Mouse (Mus musculus) heart, adult 9 months (tissue): ENCODE data around the gene Tmem179b.

Experiments
- DNase-seq, 2 experiments: peaks; one replicate each; pipeline ENCODE4 v3.0.0; 2022; ENCODE audit warnings: low spot score in 2 of 2

Gene Tmem179b

DNA sequence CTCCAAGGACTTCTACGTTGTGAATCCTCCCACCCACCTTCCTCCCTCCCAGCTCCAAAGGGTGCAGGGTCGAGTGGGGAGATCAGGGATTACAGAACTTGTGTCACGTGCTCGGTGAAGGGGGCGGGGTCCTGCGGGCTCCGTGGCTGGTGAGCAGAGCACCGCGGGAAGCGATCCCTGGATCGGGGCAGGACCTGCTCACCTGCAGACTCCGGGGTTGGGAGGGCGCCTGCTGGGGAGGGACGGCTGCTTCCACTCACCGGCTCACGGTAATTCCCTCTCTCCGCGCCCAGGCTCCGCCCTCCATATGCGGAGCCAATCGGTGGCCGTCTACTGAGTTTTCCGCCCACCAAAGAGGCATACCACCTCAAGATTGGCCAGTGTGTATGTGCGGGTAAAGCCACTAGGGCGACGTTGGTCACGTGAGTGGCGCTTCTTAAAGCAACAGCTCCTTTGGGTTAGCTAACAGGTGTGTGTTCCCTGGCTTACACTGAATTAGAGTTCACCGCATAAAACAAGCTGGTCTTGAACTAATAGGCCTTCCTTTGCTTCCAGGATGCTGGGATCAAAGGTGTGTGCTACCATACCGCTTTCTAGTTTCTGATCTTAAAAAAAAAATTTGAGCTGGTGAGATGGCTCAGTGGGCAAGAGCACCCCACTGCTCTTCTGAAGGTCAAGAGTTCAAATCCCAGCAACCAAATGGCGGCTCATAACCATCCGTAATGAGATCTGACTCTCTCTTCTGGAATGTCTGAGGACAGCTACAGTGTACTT, 11.9 kb upstream of the Tmem179b start, which contains the start of gene Taf6l:
Gene Taf6l (minus strand): TSS at position 410 of the 774 bp plus-strand sequence.
- DNase-seq, result peak; percentile 94 to 97

DNA sequence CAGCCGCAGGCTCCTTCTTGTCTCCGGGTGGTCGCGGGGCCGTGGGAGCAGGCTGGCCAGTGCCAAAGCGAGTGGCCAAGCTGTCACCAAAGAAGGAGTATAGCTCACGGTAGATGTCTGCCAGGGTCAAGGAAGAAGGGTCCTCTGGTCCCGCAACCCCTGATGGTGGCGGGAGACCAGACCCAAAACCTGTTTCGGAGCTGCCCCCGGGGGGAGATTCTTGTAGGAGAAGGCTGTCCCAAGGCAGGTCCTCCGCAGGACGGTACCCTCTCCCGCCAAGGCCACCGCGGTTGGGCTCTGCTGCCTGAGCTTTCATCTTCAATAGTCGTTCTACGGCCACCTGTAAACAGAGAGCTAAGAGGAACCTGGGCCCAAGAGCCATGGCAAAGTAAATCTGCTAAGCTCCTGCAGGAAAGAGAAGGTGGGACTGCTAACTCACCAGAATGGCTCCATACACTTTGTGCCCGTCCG, 719 bp upstream of the Tmem179b start:
- peak in 1 of 2 experiments; percentile 32 for DNase-seq

- no peak for DNase-seq
Measured at GRCm38 (mm10) chr19:8773409-8773808, 858 bp downstream of the Tmem179b start.

DNA sequence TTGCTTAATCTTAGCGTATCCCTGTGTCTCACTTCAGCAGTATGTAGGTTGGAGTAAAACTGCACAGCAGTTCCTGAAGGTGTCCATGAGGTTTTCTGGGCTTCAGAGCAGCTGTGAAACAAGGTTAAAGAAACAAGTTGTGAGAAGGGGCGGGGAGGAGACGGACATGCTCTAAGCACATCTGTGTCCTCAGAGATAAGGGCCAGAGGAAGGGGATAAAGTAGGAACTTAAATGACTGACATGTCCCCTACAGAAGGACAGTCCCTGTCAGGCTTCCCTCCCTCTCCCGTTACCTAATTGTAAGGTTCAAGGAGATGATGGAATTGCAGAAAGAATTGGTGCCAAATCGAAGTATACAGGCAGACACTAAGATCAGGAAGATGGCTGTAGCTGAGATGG, 1.3 kb downstream of the Tmem179b start:
- no peak for DNase-seq

- peak; percentile 83 to 85 for DNase-seq
Measured at GRCm38 (mm10) chr19:8770567-8771270, 3.5 kb downstream of the Tmem179b start, which contains the start of gene Tmem223. Gene Tmem223, plus strand, starts transcription at chr19:8770996.

- no peak for DNase-seq
Measured at GRCm38 (mm10) chr19:8765562-8765961, 8.7 kb downstream of the Tmem179b start.

DNA sequence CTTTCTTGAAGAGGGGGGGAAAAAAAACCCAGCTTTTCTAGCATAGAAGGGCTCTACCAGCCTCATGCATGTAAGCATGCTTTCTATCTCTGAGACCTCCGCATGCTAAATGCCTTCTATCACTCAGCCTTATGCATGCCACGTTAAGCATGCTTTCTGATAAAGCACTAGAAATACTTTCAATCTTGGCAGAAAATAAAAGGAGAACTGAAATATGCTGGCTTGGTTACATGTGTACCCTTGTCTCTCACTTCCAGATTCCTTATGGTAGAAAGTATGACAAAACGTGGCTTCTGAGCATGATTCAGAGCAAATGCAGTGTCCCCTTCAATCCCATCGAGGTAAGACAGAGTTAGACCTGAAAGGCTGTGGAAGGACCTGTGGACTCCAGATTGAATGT, 11.0 kb downstream of the Tmem179b start:
- DNase-seq, result no peak

DNA sequence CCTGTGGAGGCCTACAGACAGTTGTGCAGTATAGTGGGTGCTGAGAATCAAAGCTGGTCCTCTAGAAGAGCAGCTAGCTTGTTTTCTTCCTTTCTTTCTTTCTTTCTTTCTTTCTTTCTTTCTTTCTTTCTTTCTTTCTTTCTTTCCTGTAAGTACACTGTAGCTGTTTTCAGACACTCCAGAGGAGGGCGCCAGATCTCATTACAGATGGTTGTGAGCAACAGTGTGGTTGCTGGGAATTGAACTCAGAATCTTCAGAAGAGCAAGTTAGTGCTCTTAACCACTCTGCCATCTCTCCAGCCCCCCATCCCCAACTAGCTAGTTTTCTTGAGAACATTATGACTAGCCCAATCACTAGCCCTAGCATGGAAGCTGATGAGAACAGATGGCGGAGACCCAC, 13.5 kb downstream of the Tmem179b start:
- DNase-seq, result no peak

DNA sequence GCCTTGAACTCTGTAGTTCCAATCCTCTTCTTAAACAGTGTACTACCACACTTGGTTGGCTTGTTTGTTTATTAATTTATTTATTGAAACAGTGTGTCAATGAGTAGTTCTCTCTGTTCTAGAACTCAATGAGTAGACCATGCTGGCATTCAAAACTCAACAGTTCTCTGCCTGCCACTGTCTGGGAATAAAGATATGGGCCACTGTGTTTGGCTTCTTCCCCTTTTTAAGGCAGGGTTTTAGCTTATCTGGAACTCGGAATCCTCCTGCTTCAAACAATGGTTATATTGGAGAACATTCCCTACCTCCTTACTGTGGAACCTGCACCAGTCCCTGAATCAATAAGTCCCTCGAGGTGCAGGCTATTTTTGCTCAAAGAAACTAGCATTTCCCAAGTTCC, 15.4 kb downstream of the Tmem179b start:
- DNase-seq, result no peak

DNA sequence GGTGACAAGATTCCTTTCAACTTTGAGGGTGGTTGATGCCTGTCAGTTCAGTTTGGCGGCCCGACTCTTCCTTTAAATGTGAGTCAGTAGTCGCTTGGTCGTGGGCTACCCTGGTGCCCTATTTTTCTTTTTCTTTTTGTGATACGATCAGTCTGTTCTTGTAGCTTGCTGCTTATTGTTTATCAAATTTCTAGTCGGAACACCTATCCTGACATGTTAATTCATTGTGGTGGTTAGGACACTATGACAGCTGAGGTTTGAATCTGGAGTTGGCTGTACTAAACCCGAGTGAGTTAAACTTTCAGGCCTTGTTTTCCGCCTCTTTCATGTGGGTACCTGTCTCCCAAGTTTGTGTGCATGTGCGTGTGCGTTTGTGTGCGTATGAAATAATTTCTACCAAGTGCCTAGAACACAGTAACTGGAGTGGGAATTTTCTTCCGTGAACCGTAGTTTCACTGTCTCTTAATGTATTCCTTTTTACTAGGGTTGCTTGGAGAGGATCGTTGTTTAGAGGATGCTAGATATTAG, 16.7 kb downstream of the Tmem179b start:
- no peak for DNase-seq

DNA sequence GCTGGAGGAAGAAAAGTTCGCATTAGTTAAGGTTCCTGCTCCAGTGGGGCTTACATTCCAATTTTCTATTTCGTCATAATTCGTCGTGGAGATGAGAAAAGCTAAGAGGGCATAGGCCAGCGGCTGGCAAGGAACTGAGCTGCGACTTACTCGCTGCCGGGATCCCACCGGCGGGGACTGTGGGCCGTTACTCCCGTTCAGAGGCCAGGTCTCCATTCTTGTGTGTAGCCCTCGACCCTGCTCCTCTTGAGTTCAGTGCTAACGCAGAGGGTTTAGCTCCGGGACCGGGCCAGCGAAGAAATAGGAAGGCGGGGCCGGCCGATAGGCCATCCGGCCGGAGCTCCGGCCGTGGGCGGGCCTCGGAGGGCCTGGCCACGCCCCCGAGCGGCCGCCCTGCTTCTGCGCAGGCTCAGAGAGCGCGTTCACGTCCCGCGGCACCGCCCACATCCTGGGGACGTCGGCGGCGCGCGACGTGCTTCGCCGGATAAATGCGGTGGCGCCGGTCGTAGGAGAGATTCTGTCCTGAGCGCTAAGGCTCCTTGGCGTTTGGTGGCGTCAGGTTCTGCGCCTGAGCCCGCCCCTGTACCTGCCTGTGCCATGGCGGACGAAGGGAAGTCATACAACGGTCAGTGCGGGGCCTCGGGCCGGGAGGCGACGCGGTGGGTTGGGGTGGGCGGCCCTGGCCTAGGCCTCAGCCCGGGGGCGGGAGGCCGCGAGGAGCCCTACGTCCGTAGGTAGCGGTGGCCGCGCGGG, 17.5 kb downstream of the Tmem179b start, which contains the start of gene Nxf1:
Gene Nxf1 (plus strand): TSS at position 439 of the 753 bp plus-strand sequence.
- peak; percentile 87 to 88 for DNase-seq

DNA sequence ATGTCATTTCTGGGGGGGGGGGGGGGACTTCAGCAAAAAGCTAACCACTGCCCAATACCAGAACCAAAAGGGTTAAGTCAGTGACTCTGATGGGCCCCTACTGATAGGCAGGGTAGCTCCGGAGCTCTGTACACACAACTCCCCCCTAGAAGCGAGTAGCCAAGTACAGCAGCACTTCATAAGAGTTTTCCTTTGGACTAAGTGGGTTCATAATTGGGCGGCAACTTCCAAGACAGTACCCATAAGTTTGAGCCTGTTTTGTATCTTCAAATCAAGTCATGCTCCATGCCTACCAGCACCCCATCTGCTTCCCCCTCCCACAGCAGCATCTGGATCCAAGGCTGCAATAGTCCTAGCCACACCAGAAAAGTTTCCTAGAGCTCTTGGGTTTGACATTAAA, 18.6 kb downstream of the Tmem179b start:
- DNase-seq, result no peak

DNA sequence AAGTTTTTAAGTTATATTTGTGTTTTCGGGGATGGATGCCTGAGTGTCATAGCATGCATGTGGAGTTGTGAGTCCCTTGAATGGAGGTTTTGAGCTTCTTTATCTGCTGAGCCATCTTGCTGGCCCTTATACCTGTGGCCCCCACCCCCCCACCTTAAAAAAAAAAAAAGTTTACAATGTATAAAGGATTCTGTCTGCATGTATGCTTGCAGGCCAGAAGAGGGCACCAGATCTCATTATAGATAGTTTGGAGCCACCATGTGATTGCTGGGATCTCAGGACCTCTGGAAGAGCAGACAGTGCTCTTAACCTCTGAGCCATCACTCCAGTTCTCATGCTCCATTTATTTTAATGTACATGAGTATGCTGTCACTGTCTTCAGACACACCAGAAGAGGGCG, 26.9 kb downstream of the Tmem179b start:
- no peak for DNase-seq

GRCm38 (mm10) chr19:8745382-8745781, 28.9 kb downstream of the Tmem179b start:
- no peak for DNase-seq

DNA sequence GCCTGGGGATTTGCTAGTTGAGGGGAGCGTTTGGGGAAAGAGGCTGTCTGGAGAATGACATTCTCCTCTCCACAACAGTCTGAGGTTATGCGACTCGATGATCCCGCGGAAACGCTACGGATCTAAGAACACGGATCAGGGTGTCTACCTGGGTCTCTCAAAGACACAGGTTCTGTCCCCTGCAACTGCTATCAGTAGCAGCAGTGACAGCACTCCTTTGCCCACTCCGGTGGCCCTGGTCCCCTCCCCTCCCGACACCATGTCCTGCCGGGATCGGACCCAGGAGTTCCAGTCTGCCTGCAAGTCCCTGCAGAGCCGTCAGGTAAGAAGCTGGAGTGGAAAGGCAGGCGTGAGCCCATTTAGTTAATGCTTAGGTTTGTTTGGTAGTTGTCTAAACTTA, 32.1 kb downstream of the Tmem179b start:
- DNase-seq, result no peak

DNA sequence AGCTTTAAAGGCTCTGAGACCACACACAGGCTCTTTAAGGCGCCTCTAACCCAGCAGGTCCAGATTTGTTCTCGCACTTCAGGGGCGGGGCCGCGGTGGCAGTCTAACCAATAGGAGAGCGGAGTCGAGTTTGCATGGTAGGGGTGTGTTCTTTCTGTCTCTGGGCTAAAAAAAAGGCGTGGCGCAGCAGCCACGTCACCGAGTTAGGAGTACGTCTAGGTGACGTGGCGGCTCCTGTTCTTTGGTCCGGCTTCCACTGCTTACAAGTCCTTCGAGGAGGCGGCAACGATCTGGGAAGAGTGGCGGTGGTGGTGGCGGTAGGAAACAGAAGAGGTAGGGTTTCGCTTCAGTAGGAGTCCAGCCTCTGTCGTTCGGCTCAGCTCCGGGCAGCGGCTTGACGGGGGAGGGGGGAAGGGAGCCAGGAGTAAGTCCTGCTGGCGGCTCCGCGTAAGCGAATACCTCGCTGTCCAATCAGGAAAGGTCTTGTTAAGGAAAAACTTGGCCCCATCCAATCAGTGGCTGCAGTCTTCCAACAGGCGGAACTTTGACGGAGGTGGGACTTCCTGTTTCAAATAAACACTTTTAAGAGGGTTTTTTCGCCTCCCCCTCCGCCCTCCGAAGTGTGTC, 32.9 kb downstream of the Tmem179b start, which contains the start of gene Stx5a:
Gene Stx5a (plus strand): TSS at position 171 of the 627 bp plus-strand sequence.
- peak; percentile 97 to 98 for DNase-seq

GRCm38 (mm10) chr19:8740603-8741002, 33.7 kb downstream of the Tmem179b start, which contains the start of gene 1700092M07Rik:
Gene 1700092M07Rik, plus strand, starts transcription at chr19:8740718.
- DNase-seq, result no peak

DNA sequence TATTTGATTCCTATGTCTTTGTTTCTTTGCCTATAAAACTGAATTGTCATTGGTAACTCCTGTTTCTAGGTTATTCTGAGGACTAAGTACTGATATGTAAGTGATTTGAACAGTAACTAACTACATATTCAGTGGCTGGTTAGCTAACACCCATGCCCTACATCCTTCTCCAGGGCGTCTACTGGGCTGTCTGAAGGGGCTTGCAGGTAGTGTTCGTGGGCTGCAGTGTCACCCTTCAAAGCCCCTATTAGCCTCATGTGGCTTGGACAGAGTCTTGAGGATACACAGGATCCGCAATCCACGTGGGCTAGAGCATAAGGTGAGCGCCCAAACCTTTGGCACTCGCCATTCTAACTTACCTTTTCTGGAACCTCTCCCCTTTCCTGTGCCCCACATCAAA, 34.6 kb downstream of the Tmem179b start:
- no peak for DNase-seq

DNA sequence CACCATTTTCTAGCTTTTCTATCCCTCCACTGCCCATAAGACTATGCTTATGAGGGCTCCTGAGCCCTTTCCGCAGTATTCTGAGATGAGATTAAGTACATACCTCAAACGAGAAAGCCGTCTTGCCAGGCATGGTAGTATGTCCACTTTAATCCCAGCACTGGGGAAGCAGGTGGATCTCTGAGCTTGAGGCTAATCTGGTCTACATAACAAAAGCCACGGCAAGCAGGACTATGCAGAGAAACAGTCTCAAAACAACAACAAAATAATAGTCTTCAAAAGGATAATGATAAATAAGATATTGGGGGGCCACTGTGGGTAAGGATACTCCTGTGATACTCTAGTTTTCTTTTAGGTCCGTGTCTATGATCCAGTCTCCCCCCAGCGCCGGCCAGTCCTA, 35.4 kb downstream of the Tmem179b start:
- DNase-seq, result no peak

- no peak for DNase-seq
Measured at GRCm38 (mm10) chr19:8736160-8736467, 38.2 kb downstream of the Tmem179b start.
